ENCODE assay signal across 23 mouse cellular contexts in genomic region chr17:83182061-83182664, GRCm38 (mm10). TPM values are rescaled to one million over a fixed set of nuclear protein-coding genes. Genes with fewer than 3 reads are reported as not detected.
"Had no signal": no experiment of that assay in that cellular context is flagged by ENCODE, and none has a peak within 500 bp of the region (broad histone marks: within the 10 kb centered on the region; RNA-seq: fewer than 3 reads in every experiment).

No protein-coding gene starts in this region.

- H3K9ac ChIP-seq: kidney, embryonic 15.5 days; limb, embryonic 12.5 days; limb, embryonic 15.5 days; liver, embryonic 14.5 days; lung, embryonic 15.5 days; midbrain, embryonic 12.5 days; midbrain, embryonic 15.5 days; neural tube, embryonic 12.5 days; neural tube, embryonic 15.5 days had no signal

- DNase-seq: kidney, adult 8-10 months; kidney, postnatal 10 days; kidney, postnatal 36 days; layer of hippocampus, postnatal 36 days; lung, adult 18-20 months; lung, postnatal 10 days; lung, postnatal 36 days; right cerebral cortex, adult 18-20 months; right cerebral cortex, postnatal 14 days; right cerebral cortex, postnatal 4 days; thymus, postnatal 36 days had no signal

- H3K36me3 ChIP-seq: kidney, embryonic 15.5 days; limb, embryonic 12.5 days; limb, embryonic 15.5 days; lung, embryonic 15.5 days; midbrain, embryonic 12.5 days; midbrain, embryonic 15.5 days; neural tube, embryonic 12.5 days; neural tube, embryonic 15.5 days had no signal

- H3K9me3 ChIP-seq: kidney, embryonic 15.5 days; limb, embryonic 15.5 days; lung, embryonic 15.5 days; midbrain, embryonic 15.5 days; neural tube, embryonic 12.5 days; neural tube, embryonic 15.5 days had no signal

- H3K4me2 ChIP-seq: kidney, embryonic 15.5 days; limb, embryonic 12.5 days; limb, embryonic 15.5 days; lung, embryonic 15.5 days; midbrain, embryonic 12.5 days; midbrain, embryonic 15.5 days; neural tube, embryonic 12.5 days; neural tube, embryonic 15.5 days had no signal

- H3K4me3 ChIP-seq: kidney, embryonic 15.5 days; left cerebral cortex, adult 2 months; limb, embryonic 12.5 days; limb, embryonic 15.5 days; lung, embryonic 15.5 days; midbrain, embryonic 12.5 days; midbrain, embryonic 15.5 days; neural tube, embryonic 12.5 days; neural tube, embryonic 15.5 days had no signal

- H3K27me3 ChIP-seq: kidney, embryonic 15.5 days; lung, embryonic 15.5 days; midbrain, embryonic 15.5 days; neural tube, embryonic 12.5 days had no signal

- H3K27ac ChIP-seq: left cerebral cortex, adult 2 months; limb, embryonic 12.5 days; limb, embryonic 15.5 days; liver, embryonic 14.5 days; lung, embryonic 15.5 days; midbrain, embryonic 12.5 days; midbrain, embryonic 15.5 days; neural tube, embryonic 12.5 days; neural tube, embryonic 15.5 days; stomach, postnatal 0 days had no signal

- ATAC-seq: midbrain, embryonic 15.5 days had no signal

RNA-seq across cellular contexts. Expression of gene Pkdcc, which starts 32.9 kb away (rescaled TPM):
- total RNA-seq: megakaryocyte-erythroid progenitor cell, adult 5-6 weeks had no signal
